Mouse (Mus musculus) T-cell, adult 66 days (primary cell): Measurements from ENCODE around the gene Pcolce. TPM values are rescaled to one million over a fixed set of nuclear protein-coding genes. Genes with fewer than 3 reads are reported as not detected.

Experiments used
- total RNA-seq, 2 experiments: library from RNA; stranded (reverse); gene quantifications; 3 replicates in 1 of 2; 4 replicates in 1 of 2; pipeline ENCODE4 v1.2.4; 2023

The Pcolce gene
- under 1 TPM; 0.47 to 0.93 TPM for total RNA-seq

GRCm38 (mm10) chr5:137613550-137613949 is at the start of gene Pcolce:
TSS of gene Pcolce (minus strand) at chr5:137613784.

GRCm38 (mm10) chr5:137645652-137646091 is 32.1 kb upstream of the Pcolce start, which contains the start of gene Irs3:
TSS of gene Irs3 (minus strand) at chr5:137645714.

GRCm38 (mm10) chr5:137641054-137641453 is 27.5 kb upstream of the Pcolce start, which contains the start of gene Sap25:
TSS of gene Sap25 (plus strand) at chr5:137641334.

DNA sequence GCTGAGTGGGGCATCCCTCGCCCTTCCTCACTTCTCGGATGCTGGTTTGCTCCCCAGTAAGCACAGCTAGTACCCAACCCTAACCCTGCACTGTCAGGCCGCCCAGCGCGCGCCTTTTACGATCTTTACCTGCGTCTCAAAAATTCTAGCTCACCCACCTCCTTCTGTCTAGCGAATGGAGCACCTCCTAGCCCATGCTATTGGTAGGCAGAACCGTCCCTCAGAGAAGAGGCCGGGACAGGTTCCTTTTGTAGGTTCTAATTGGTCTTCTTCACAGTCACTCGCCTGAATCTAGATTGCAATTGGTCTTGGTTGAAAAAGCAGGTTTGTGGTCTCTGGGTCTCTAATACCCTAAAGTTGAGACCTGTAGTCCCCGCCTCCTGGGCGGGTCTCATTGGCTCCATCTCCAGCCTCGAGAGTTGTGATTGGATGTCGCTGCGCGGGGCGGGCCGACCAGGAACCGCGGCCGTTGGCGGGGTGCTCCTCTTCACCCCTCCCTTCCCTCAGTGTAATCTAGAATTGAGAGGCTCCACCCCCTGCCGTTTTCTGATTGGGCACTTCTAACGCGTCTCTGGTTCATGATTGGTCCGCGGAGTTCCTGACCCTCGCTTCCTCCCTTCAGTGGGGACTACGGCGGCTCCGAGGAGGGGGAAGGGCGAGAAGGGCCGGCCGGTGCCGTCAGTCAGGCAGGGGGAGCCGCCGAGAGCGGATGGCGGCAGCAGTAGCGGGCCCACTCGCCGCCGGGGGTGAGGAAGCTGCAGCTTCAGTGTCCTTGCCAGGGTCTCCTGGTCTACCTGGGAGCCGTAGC is 15.1 kb upstream of the Pcolce start, which contains the start of the genes Fbxo24, Lrch4 and Gm20605:
TSS of gene Fbxo24 (minus strand) at position 505 of the 808 bp plus-strand sequence.
TSS of gene Lrch4 (plus strand) at position 624 of the 808 bp plus-strand sequence.
TSS of gene Gm20605 (plus strand) at position 678 of the 808 bp plus-strand sequence.

DNA sequence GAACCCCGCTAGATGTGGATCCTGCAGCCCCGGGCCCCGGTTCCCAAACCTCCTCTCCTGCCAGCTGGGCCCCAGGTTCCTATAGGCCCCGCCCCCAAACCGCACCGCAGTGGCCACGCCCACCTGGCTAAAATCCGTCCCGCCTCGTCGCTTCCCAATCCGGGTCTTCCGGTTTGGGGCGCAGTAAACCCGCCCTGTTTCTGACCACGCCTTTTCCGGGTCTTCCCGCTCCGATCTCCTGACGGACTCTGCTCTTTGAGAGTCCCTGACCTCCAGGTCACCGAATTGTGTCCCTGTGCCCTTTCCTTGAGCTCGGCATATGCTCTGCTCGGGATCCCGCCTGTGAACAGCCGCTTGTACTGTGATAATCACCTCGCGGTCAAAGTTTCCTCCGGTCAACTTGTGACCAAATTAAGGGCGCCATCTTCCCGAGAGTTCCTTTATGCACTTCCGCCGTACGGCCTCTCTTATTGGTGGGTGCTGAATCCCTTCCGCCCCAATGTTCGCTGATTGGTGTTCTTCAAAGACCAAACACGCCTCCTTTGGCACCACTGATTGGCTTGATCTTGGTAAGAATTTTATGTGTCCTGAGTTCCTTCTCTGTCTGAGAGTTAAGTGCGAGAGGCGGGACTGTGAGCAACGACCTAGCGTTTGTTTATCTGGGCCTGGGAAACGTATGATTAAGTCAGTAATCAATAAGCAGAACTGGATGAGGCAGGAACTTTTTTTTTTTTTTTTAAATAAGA is 12.8 kb downstream of the Pcolce start, which contains the start of gene Mospd3:
TSS of gene Mospd3 (minus strand) at position 440 of the 746 bp plus-strand sequence.

GRCm38 (mm10) chr5:137569665-137570064 is 43.9 kb downstream of the Pcolce start, which contains the start of gene Tfr2:
TSS of gene Tfr2 (plus strand) at chr5:137569840.

Other genes starting within 250 kb of the Pcolce start
- under 1 TPM; 0.21 to 0.23 TPM for gene Zan, start 136.7 kb downstream of the Pcolce start, total RNA-seq
- 10 to 100 TPM; 22.7 to 28.5 TPM for gene Pop7, start 111.3 kb downstream of the Pcolce start, total RNA-seq
- 10 to 100 TPM; 95.7 to 97.2 TPM for gene Gigyf1, start 95.2 kb downstream of the Pcolce start, total RNA-seq
- gene Epo, start 80.5 kb downstream of the Pcolce start, total RNA-seq: not detected
- gene Gnb2, start 80.3 kb downstream of the Pcolce start, total RNA-seq: 100 to 1,000 TPM; 327 to 334 TPM
- gene Actl6b, start 60.3 kb downstream of the Pcolce start, total RNA-seq: not detected
- 1 to 10 TPM; 1.9 to 2.2 TPM for gene Tfr2, start 43.9 kb downstream of the Pcolce start, total RNA-seq
- gene Mospd3, start 12.7 kb downstream of the Pcolce start, total RNA-seq: 10 to 100 TPM; 32.7 to 38.3 TPM
- under 1 TPM in 1 of 2 experiments, not detected in 1; 0.50 TPM for gene Fbxo24, start 15.2 kb upstream of the Pcolce start, total RNA-seq
- 100 to 1,000 TPM; 189 to 193 TPM for gene Lrch4, start 15.3 kb upstream of the Pcolce start, total RNA-seq
- gene Gm20605, start 15.4 kb upstream of the Pcolce start, total RNA-seq: 10 to 100 TPM; 61.4 to 68.4 TPM
- 100 to 1,000 TPM in 1 of 2 experiments, 10 to 100 TPM in 1; 98.4 to 116 TPM for gene Sap25, start 27.6 kb upstream of the Pcolce start, total RNA-seq
- 1 to 10 TPM in 1 of 2 experiments, under 1 TPM in 1; 0.58 to 1.2 TPM for gene Irs3, start 31.9 kb upstream of the Pcolce start, total RNA-seq
- gene Agfg2, start 70.9 kb upstream of the Pcolce start, total RNA-seq: 10 to 100 TPM; 24.7 to 27.5 TPM
- 1 to 10 TPM; 2.1 to 2.3 TPM for gene Nyap1, start 127.8 kb upstream of the Pcolce start, total RNA-seq
- 100 to 1,000 TPM; 231 to 235 TPM for gene Tsc22d4, start 131.9 kb upstream of the Pcolce start, total RNA-seq
- gene Ppp1r35, start 165.1 kb upstream of the Pcolce start, total RNA-seq: 10 to 100 TPM; 23.2 to 26.0 TPM
- gene Mepce, start 173.9 kb upstream of the Pcolce start, total RNA-seq: 100 to 1,000 TPM; 120 to 126 TPM
- gene Zcwpw1, start 174.0 kb upstream of the Pcolce start, total RNA-seq: 10 to 100 TPM; 19.2 to 22.2 TPM
- 1 to 10 TPM; 3.2 to 3.3 TPM for gene Pilra, start 222.5 kb upstream of the Pcolce start, total RNA-seq
- gene Pilrb1, start 244.3 kb upstream of the Pcolce start, total RNA-seq: 1 to 10 TPM; 1.7 to 2.7 TPM